Mouse (Mus musculus) limb, embryonic 14.5 days (tissue): ENCODE measurements at regions not wholly inside any gene's neighbourhood (a gene's known extent, or its start where the extent isn't known, plus 50 kb on each side); places are given as distances from the start of the nearest gene placed in this dataset.
A peak's percentile ranks its signal among the peaks of the same experiment; 100 is the strongest.

Experiments used
- ATAC-seq: fragments of 200-750 bp; cut with Nextera tagmentation; 2 replicates; pipeline ENCODE4 v1.8.0; 2017; ENCODE audit warnings: low read depth, moderate number of reproducible peaks, moderate TSS enrichment; ENCODE audit not compliant: low FRiP score
- DNase-seq: peaks from one replicate; pipeline ENCODE4 v3.0.0-alpha.2; 2015; ENCODE audit warnings: low spot score
- H3K27ac ChIP-seq: fragments of 300-500 bp; sonication (generic); replicated peaks from 2 replicates; pipeline ENCODE4 v1.5.1; 2014; ENCODE audit warnings: low read depth, mild to moderate bottlenecking, low read length, moderate library complexity, mixed read lengths
- H3K27me3 ChIP-seq: fragments of 300-500 bp; sonication (generic); 2 replicates; pipeline ENCODE4 v1.6.1; 2014; ENCODE audit warnings: low read length, mixed read lengths; ENCODE audit not compliant: control insufficient read depth, insufficient read depth
- H3K36me3 ChIP-seq: fragments of 300-500 bp; sonication (generic); 2 replicates; pipeline ENCODE4 v1.6.1; 2014; ENCODE audit warnings: mild to moderate bottlenecking, low read length, moderate library complexity, mixed read lengths; ENCODE audit not compliant: control insufficient read depth, insufficient read depth
- H3K4me1 ChIP-seq: fragments of 300-500 bp; sonication (generic); 2 replicates; pipeline ENCODE4 v1.6.1; 2014; ENCODE audit warnings: antibody characterized with exemption, low read length, mixed read lengths; ENCODE audit not compliant: control insufficient read depth, insufficient read depth
- H3K4me2 ChIP-seq: fragments of 300-500 bp; sonication (generic); replicated peaks from 2 replicates; pipeline ENCODE4 v1.6.1; 2014; ENCODE audit warnings: low read depth, mild to moderate bottlenecking, low read length, moderate library complexity; ENCODE audit not compliant: severe bottlenecking
- H3K4me3 ChIP-seq: fragments of 300-500 bp; sonication (generic); replicated peaks from 2 replicates; pipeline ENCODE4 v1.5.1; 2014; ENCODE audit warnings: low read length
- H3K9ac ChIP-seq: fragments of 300-500 bp; sonication (generic); 2 replicates; pipeline ENCODE4 v1.6.1; 2014; ENCODE audit warnings: mild to moderate bottlenecking, low read depth, low read length, moderate library complexity; ENCODE audit not compliant: severe bottlenecking
- H3K9me3 ChIP-seq: fragments of 300-500 bp; sonication (generic); 2 replicates; pipeline ENCODE4 v1.6.1; 2016; ENCODE audit warnings: low read length; ENCODE audit not compliant: control insufficient read depth
- POLR2A ChIP-seq: fragments of 200-500 bp; IDR thresholded peaks from 2 replicates; pipeline ENCODE4 v1.8.0; 2012; ENCODE audit warnings: inconsistent platforms, mild to moderate bottlenecking, moderate library complexity, borderline replicate concordance; ENCODE audit not compliant: insufficient read depth, insufficient read length; ENCODE audit errors: extremely low read depth
- WGBS: fragments of 180-500 bp; shearing (Covaris S2); extraction: QIAGEN DNeasy Blood & Tissue Kit; methylation state at CpG from one replicate; pipeline ENCODE4 v1.1.7; 2014; 5-methylcytosine and 5-hydroxymethylcytosine counted together

GRCm38 (mm10) chr6:127324984-127325383, 121.7 kb upstream of the Parp11 start:
- ATAC-seq (no peak), DNase-seq (peak; percentile 68)
- no peak for TF ChIP-seq POLR2A
- 59% methylated on average over 5 of the region's 5 CpGs for WGBS
- H3K4me2 ChIP-seq: no peak overlapping the region
- peaks cover 35% of the 10 kb centered on the region for H3K4me1 ChIP-seq
- H3K9ac ChIP-seq: no peak overlapping the region
- H3K4me3 ChIP-seq: no peak overlapping the region
- H3K9me3 ChIP-seq: no peaks in the 10 kb centered on the region
- no peaks in the 10 kb centered on the region for H3K27me3 ChIP-seq
- H3K36me3 ChIP-seq: no peaks in the 10 kb centered on the region
- H3K27ac ChIP-seq: no peak overlapping the region

- WGBS: 67% methylated on average over 7 of the region's 7 CpGs
- H3K27ac ChIP-seq: no peak overlapping the region
- H3K9ac ChIP-seq: no peak overlapping the region
Observed at GRCm38 (mm10) chr6:127325596-127326332, 120.9 kb upstream of the Parp11 start.

GRCm38 (mm10) chr6:127326333-127326729, 120.3 kb upstream of the Parp11 start:
- Histone ChIP-seq H3K4me3 (no peak overlapping the region), H3K4me1 (peaks cover 43% of the 10 kb centered on the region), H3K27ac (no peak overlapping the region), H3K36me3 (no peaks in the 10 kb centered on the region), H3K9ac (no peak overlapping the region), H3K4me2 (no peak overlapping the region), H3K27me3 (no peaks in the 10 kb centered on the region), H3K9me3 (no peaks in the 10 kb centered on the region)
- TF ChIP-seq POLR2A: no peak
- DNase-seq (no peak), ATAC-seq (no peak)
- WGBS: 84% methylated on average over 6 of the region's 6 CpGs

More at GRCm38 (mm10) chr6:127325596-127326332, 120.9 kb upstream of the Parp11 start:
- no peaks in the 10 kb centered on the region for H3K27me3 ChIP-seq
- no peak for DNase-seq
- H3K36me3 ChIP-seq: no peaks in the 10 kb centered on the region
- no peak overlapping the region for H3K4me3 ChIP-seq
- no peaks in the 10 kb centered on the region for H3K9me3 ChIP-seq
- no peak overlapping the region for H3K4me2 ChIP-seq
- ATAC-seq: no peak
- TF ChIP-seq POLR2A: no peak
- peaks cover 39% of the 10 kb centered on the region for H3K4me1 ChIP-seq

GRCm38 (mm10) chr6:127329191-127330014, 117.2 kb upstream of the Parp11 start:
- H3K4me3 ChIP-seq: peak overlapping the region; percentile 41
- 0 out of 2 replicates have a peak, but pooled peaks have one; percentile 5 for ATAC-seq
- no peaks in the 10 kb centered on the region for H3K27me3 ChIP-seq
- no peaks in the 10 kb centered on the region for H3K9me3 ChIP-seq
- peak overlapping the region; percentile 80 for H3K27ac ChIP-seq
- peak overlapping the region; percentile 75 for H3K4me2 ChIP-seq
- H3K36me3 ChIP-seq: no peaks in the 10 kb centered on the region
- peak overlapping the region; percentile 47; the same call in 1 of the 2 replicates for H3K9ac ChIP-seq
- peaks cover 41% of the 10 kb centered on the region for H3K4me1 ChIP-seq
- DNase-seq: peak; percentile 20
- no peak for TF ChIP-seq POLR2A
- 40% methylated on average over 20 of the region's 20 CpGs for WGBS

GRCm38 (mm10) chr6:127330015-127330705, 116.5 kb upstream of the Parp11 start:
- ATAC-seq (peak; percentile 96), DNase-seq (peak; percentile 91)
- H3K27me3 ChIP-seq: no peaks in the 10 kb centered on the region
- TF ChIP-seq POLR2A: no peak
- H3K9ac ChIP-seq: peak overlapping the region; percentile 47
- H3K9me3 ChIP-seq: no peaks in the 10 kb centered on the region
- peaks cover 33% of the 10 kb centered on the region for H3K4me1 ChIP-seq
- H3K4me2 ChIP-seq: peak overlapping the region; percentile 75
- peak overlapping the region; percentile 41 for H3K4me3 ChIP-seq
- no peaks in the 10 kb centered on the region for H3K36me3 ChIP-seq
- peak overlapping the region; percentile 80 for H3K27ac ChIP-seq
- 3% methylated on average over 45 of the region's 46 CpGs for WGBS
